1 mouse cellular context compared by ENCODE assay signal in the genomic region with DNA sequence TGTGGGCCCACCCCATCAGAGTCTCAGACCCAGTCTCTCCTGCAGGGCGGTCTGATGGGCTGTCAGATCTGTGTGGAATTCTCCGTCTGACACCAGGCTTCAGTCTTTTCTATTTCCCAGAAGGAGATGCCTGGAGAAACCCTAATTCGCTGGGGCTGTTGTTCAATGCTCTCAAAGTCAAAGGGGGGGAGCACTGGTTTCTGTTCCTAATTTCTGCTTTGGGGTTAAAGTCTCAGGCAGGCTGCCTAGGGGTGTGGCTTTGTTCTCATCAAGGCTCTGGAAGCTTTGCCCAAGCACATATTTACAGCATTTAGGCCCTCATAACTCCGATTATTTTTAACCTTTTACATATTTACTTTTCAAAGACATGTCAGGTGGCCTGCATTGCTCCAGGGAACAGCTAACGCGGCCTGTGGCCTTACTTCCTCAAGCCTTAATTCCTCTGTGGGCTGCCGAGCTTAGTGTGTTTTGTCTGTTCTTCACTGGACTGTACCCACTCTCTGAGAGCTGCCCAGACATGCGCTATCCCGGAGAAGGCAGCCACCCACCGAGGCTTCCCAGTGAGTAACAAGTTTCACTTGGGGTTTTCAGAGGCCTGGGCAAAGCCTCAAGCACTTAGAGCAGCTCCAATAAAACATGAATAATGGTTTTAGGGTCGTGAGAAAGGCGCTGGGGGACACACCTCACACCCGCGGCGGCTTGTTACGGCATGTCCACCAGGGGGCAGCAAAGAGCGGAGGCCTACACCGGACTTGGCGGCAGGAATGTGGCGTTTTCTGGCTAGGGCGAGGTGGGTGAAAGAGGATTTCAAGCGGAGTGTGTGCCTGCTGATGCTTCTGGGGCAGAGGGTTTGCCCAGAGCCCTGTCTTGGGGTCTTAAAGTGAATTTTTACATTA.
TF ChIP-seq lines count a peak whose summit lies in the region.

No protein-coding gene starts in this region.

TF ChIP-seq in CH12.LX, 34 proteins besides CTCF, POLR2A, EP300 and RAD21:
- 0 out of 2 replicates have a peak, but pooled peaks have one; percentile 54 for TF ChIP-seq TBP (conservative IDR thresholded peaks at IDR 0.05; ENCODE audit: low read depth, low read length)
- 0 out of 2 replicates have a peak, but pooled peaks have one; percentile 6 for TF ChIP-seq RCOR1 (conservative IDR thresholded peaks at IDR 0.05; ENCODE audit: low read depth, low read length)
- TF ChIP-seq USF2 (conservative IDR thresholded peaks at IDR 0.05; ENCODE audit: low read depth, low read length): no peak
- TF ChIP-seq MAZ (IDR thresholded peaks at IDR 0.05; ENCODE audit: low read depth, low read length): no peak
- TF ChIP-seq NRF1 (IDR thresholded peaks at IDR 0.05; ENCODE audit: low read depth, low read length): peak; percentile 41; the same call in 1 of the 2 replicates
- TF ChIP-seq IRF4 (IDR thresholded peaks at IDR 0.05; ENCODE audit: low read depth, low read length): peak; percentile 83
- TF ChIP-seq SMC3 (IDR thresholded peaks at IDR 0.05; ENCODE audit: low read depth, low read length): peak; percentile 49
- no peak for TF ChIP-seq MEF2A (IDR thresholded peaks at IDR 0.05; ENCODE audit: borderline replicate concordance, low read depth, low read length)
- peak; percentile 22; the same call in 1 of the 2 replicates for TF ChIP-seq MAX (IDR thresholded peaks at IDR 0.05; ENCODE audit: low read length)
